Mouse (Mus musculus) gastrocnemius, postnatal 36 days (tissue): ENCODE measurements around the gene Zfp827. TPM values are rescaled to one million over a fixed set of nuclear protein-coding genes. Genes with fewer than 3 reads are reported as not detected.
A peak's percentile ranks its signal among the peaks of the same experiment; 100 is the strongest.

Experiments used
- DNase-seq, 2 experiments: peaks; one replicate each; pipeline ENCODE4 v3.0.0; 2022
- intact Hi-C: fragments of 180-260 bp; cut with DNase I; formaldehyde crosslinking; loops from one replicate; pipeline ENCODE4 v1.15.1; 2025
- total RNA-seq, 2 experiments: library from RNA; stranded (reverse); gene quantifications; 2 replicates each; pipeline ENCODE4 v1.2.3; 2021

Zfp827 gene
- total RNA-seq, 2 experiments from 2014 or later, result 1.8 to 6.5 TPM

DNA sequence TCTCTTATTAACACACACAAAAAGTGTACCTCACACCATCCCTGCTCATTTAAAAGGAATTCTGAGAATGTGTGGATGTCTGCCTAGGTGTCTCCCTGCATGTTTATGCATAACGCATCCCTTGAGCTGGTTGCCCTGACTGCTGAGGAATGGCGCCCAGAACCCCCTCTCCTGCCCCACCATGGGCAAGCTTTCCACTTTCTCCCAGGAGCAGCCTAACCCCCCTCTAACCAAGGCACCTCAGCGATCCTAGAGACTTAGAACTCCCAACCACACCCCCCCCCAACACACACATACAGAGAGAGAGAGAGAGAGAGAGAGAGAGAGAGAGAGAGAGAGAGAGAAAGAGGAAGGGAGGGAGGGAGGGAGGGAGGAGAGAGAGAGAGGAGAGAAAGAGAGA lies 179.9 kb downstream of the Zfp827 start:
- intact Hi-C loops, result no loop called here

DNA sequence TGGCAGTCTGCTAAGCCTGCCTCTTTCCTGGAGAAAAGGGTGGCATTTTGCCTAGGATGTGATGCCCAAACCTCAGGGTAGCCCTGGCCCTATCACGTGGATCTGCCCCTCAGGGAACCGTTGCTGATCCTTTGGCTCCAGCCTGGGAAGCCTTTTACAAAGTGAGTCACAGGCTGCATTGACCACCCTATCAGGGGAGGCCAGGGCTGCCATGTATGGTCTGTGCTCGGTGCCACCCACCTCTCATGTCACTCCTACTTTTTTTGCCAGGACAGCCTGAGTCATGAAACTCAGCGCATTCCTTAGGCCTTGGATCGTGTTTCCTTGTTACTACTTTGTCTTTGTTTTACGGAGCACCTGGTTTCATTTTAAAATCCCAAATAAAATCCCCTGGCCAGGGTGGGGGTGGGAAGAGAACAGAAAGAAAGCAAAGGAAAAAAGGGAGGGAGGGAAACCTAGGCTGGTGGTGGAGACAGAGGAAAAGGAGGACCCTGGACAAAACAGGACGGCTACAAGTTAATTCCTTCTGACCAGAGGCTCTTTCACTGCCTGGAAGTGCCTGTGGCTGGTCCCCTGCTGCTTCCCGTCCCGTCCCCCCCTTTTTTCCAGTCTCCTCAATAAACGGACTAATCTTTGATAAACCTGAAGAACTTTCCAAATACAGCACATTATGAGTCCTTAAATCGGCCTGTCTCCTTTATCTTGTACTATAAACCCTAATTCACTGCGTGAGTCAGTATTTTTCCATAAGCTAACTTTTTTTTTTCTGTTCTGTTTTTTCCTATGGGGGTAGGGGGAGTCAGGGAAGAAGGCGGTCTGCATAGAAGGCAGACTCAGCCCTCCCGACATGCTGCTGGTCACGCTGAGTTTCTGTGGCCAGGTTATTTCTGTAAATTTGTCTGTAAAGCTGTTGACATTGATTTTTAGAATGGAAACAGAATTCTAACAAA lies 180.7 kb downstream of the Zfp827 start:
- DNase-seq, result peak in 1 of 2 experiments; percentile 17
- intact Hi-C loops, result no loop called here

More for the DNA sequence above, 179.9 kb downstream of the Zfp827 start:
- no peak for DNase-seq

DNA sequence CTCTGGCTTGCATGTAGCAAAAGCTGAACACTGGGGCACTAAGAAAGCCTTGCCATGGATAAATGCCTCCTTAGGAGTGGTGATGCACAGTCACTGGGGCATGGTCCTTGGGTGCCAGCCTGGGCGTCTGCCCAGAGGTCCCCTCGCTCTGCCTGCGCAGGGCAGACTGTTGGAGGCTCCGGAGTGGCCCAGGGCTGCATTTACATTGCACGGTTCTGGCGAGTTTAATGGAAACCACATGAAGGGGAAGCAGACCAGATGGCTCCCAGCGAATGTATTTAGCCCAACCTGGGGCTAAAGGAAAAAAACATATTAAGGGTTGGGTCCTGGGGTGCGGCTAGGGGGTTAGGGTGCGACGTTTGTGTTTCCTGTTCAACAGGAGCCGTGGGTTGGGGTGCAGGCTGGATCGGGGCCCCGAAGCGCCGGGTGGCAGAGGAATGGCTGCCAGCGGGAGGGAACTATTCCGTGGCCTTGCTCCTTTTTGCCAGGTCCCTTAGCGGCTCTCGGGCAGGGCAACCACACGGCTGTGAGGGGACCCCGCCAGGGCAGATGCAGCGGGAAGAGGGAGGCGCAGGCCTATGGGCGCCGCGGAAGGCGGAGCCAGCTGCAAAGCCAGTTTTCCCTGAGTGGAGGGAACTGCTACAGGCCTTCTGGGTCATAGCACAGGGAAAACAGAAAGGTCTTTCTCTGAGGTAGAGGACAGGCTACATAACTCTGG lies 181.6 kb downstream of the Zfp827 start:
- intact Hi-C loops, result no loop called here
- DNase-seq, result peak; percentile 29 to 40

DNA sequence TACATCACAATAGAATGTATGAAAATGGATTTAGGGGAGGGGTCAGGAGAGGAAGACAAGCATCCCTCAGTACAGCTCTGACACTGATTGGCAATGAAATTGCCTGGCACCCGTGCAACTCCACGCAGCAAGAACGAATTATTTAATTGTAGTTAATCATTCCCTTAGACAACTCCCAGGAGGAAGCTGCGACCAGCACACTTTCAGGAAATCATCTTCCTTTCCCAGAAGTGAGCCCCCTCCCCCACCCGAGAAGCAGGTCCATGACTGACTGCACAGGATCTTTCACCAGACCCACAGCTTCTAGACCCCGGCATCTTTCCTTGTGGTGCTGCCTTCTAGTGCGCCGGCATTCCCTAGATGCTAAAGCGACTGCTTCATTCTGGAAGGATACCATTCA lies 183.4 kb downstream of the Zfp827 start:
- intact Hi-C loops, result no loop called here

GRCm38 (mm10) chr8:79222106-79222751 lies 194.0 kb downstream of the Zfp827 start:
- intact Hi-C loops, result no loop called here
- no peak for DNase-seq

More for the DNA sequence above, 183.4 kb downstream of the Zfp827 start:
- no peak for DNase-seq

DNA sequence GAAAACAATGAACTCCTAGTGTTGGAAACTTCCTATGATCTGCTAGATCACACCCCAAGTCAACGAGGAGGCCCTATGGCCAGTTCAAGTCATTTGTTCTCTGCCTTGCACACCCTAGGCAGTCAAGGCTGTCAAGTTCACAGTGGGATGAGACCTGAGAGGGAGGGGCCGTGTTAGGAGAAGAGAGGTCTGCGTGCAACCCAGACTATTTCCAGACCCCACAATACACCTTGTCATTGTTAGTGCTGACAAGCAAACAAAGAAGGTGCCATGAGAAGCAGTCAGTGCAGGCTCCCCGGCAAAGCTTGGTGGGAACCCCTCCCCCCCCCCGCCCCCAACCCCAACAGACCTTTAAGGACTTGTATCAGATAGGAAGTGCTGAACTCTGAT lies 194.5 kb downstream of the Zfp827 start:
- intact Hi-C loops, result no loop called here
- no peak for DNase-seq

DNA sequence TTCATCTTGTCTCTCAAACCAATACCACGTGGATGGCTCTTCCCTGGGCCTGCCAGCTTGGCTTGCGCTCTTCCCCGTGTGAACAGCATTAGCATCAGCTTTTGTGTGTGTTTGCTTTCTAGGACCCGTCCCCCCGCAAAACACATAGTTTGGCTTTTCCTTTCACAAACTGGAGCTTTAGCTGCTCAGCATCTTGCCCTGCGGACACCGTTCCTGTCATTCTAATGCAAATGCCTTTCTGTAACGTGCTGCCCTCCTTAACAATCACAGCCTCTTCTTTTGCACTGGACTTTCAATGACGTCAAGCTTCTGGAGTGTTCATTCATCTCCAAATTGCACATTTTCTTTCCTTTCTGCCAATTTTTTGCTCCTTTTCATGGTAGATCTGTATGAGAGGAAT lies 196.1 kb downstream of the Zfp827 start:
- no peak for DNase-seq

DNA sequence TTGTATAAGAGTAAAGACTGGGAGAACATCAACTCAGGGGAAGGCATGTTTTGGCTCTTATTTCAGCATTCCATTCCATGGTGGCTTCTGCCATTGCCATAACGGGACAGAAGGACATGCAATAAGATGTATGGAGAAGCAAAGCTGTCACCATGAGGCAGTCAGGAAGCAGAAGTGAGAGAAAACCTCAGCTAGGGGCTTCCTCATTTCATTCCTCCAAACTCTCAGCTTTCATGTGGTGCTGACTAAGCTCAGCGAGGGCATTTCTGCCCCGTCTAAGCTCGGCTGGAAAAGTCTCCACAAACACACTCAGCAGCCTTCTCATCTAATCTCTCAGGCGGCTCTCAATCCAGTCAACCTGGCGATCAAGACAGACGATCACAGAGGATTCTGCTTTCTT lies 197.3 kb downstream of the Zfp827 start:
- DNase-seq, result no peak
- intact Hi-C loops, result no loop called here

More for the DNA sequence above, 196.1 kb downstream of the Zfp827 start:
- intact Hi-C loops, result no loop called here

DNA sequence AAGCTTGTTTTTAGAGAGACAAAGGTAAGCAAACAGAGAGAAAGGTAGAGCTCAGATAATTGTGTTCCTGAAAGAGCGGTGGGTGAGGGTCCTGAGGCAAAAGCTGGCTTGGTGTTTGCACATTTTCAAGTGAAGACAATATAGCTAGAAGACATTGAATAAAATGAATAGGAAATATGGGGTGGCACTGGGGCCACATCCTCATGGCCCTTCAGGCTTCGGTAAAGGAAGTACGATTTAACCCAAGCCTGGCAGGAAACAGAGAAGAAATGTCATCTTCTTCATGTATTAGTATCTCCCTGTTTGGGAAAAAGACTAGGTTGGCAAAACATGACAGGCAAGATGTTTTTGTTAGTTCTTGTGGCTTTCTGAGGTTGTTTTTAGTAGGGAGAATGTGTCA lies 197.8 kb downstream of the Zfp827 start:
- intact Hi-C loops, result no loop called here
- DNase-seq, result no peak

DNA sequence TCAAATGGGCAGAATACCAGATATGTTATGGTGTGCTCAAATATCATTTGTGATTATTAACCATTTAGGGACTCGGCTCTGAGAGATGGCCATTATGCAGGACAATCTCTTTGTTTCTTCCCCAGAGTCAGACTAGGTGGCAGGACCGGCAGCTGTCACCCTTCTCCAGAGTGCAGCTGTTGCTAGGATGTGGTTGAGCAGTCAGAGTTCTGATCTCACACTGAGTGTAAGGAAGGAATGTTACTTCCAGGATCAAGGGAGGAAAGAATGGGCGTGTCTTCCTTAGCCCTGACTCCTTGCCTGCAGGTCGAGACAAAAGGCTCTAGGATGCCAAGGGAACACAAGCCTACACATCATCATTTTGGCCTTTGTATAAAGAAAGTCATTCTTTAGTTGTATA lies 199.0 kb downstream of the Zfp827 start:
- intact Hi-C loops, result no loop called here
- no peak for DNase-seq

GRCm38 (mm10) chr8:79227916-79228315 lies 199.7 kb downstream of the Zfp827 start:
- intact Hi-C loops, result no loop called here
- no peak for DNase-seq

DNA sequence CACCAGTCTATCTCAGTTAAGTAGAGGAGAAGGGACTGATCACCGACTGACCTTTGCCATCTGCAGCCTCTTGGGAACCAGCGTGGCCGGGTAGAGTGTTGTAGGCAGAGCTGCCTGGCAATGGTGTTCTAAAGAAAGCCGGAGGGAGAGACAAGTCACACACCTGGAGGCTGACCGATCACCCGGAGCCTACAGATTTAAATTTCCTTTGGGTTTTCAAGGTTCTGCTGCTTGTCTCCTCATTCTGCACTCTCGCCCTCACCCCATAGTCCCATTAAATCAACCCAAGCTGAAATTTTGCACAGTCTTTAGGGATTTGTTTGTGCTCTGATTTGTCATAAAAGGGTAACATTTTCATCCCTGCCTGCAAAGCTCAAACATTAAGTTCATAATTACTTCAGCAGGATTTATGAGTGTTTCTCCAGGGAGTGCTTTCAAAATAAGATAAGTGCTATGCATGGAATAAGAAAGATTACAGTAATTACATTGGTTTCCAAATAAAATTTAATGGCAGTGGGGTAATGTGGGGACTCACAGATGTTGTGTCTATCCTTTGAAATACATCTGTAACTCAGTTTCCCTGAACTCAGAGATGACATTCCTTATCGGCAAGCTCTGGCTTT lies 201.1 kb downstream of the Zfp827 start:
- intact Hi-C loops, result no loop called here
- no peak for DNase-seq

DNA sequence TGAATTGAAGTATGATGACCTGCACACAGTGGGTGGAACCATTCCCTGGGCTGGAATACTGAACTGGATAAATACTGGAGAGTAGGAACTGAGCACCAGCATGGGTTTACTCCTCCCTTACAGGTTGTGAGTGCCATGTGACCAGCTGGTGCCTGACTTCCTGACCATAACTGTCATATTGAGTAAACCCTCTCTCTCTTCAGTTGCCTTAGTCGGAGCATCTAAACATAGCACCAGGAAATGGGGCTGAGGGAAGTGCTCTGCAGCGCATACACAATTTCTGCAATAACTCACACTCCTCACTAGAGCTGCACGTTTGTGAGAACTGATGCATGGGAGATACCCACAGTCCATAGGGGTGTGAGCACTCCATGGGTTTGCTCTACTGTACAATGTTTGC lies 211.1 kb downstream of the Zfp827 start:
- intact Hi-C loops, result no loop called here
- no peak for DNase-seq

- DNase-seq, result no peak
- intact Hi-C loops, result no loop called here
Observed at GRCm38 (mm10) chr8:79239996-79240395, 211.8 kb downstream of the Zfp827 start.

Other genes with a start within 250 kb of the Zfp827 start
- gene Lsm6, start 207.3 kb upstream of the Zfp827 start, total RNA-seq, result 10 to 100 TPM; 66.3 to 92.3 TPM
- not detected for gene 1700011L22Rik, start 220.1 kb downstream of the Zfp827 start, total RNA-seq